Mouse (Mus musculus) embryonic facial prominence, embryonic 15.5 days (tissue): ENCODE data around the gene Pfkfb4. TPM values are rescaled to one million over a fixed set of nuclear protein-coding genes. Genes with fewer than 3 reads are reported as not detected.

Experiments used
- ATAC-seq: fragments of 200-750 bp; cut with Nextera tagmentation; 2 replicates; pipeline ENCODE4 v1.8.0; 2017; ENCODE audit warnings: low read depth, moderate TSS enrichment; ENCODE audit not compliant: insufficient number of reproducible peaks, low FRiP score, low TSS enrichment
- H3K27ac ChIP-seq: fragments of 300-500 bp; sonication (generic); replicated peaks from 2 replicates; pipeline ENCODE4 v1.5.1; 2015; ENCODE audit warnings: mild to moderate bottlenecking, inconsistent platforms
- H3K27me3 ChIP-seq: fragments of 300-500 bp; sonication (generic); 2 replicates; pipeline ENCODE4 v1.6.1; 2015; ENCODE audit warnings: inconsistent platforms
- H3K36me3 ChIP-seq: fragments of 300-500 bp; sonication (generic); 2 replicates; pipeline ENCODE4 v1.6.1; 2015; ENCODE audit warnings: mild to moderate bottlenecking, inconsistent platforms
- H3K4me1 ChIP-seq: fragments of 300-500 bp; sonication (generic); 2 replicates; pipeline ENCODE4 v1.6.1; 2015; ENCODE audit warnings: inconsistent platforms
- H3K4me2 ChIP-seq: fragments of 300-500 bp; sonication (generic); replicated peaks from 2 replicates; pipeline ENCODE4 v1.6.1; 2015; ENCODE audit warnings: mild to moderate bottlenecking, inconsistent platforms
- H3K4me3 ChIP-seq: fragments of 300-500 bp; sonication (generic); replicated peaks from 2 replicates; pipeline ENCODE4 v1.5.1; 2015; ENCODE audit warnings: mild to moderate bottlenecking, inconsistent platforms
- H3K9ac ChIP-seq: fragments of 300-500 bp; sonication (generic); 2 replicates; pipeline ENCODE4 v1.6.1; 2015; ENCODE audit warnings: inconsistent platforms
- H3K9me3 ChIP-seq: fragments of 300-500 bp; sonication (generic); replicated peaks from 2 replicates; pipeline ENCODE4 v1.6.1; 2016; ENCODE audit warnings: inconsistent platforms
- WGBS: fragments of 180-500 bp; shearing (Covaris S2); methylation state at CpG from one replicate; pipeline ENCODE4 v1.1.7; 2015; 5-methylcytosine and 5-hydroxymethylcytosine counted together
- microRNA counts: library from miRNA; unstranded; fragments of <30 nt; microRNA quantifications from one replicate; lab custom pipeline; 2016
- microRNA-seq: library from miRNA; unstranded; fragments of <30 nt; microRNA quantifications from one replicate; pipeline ENCODE4, GENCODE M21; 2016; ENCODE audit warnings: borderline number of aligned reads
- polyA plus RNA-seq: library from polyadenylated mRNA; unstranded; fragments of >200 nt; fragmentation: Nextera tagmentation; extraction: Ambion mirVana; gene quantifications from 2 replicates; pipeline ENCODE4 v1.2.1, GENCODE M21; 2015

Pfkfb4 gene
- polyA plus RNA-seq, 1 experiment from 2014 or later: 14.9 TPM

- peak; percentile 92 for ATAC-seq
- Histone ChIP-seq H3K27ac (peak within 1 kb of the TSS; percentile 93), H3K9me3 (no peaks in the 10 kb centered on the region), H3K4me1 (peaks cover 38% of the 10 kb centered on the region), H3K36me3 (peaks cover 62% of the 10 kb centered on the region), H3K9ac (peak within 1 kb of the TSS; percentile 26), H3K27me3 (no peaks in the 10 kb centered on the region), H3K4me3 (peak within 1 kb of the TSS; percentile 45), H3K4me2 (peak within 1 kb of the TSS; percentile 55)
- 6% methylated on average over 15 of the region's 15 CpGs for WGBS
These were observed 67.7 kb downstream of the Pfkfb4 start, which contains the start of gene Trex1 for GRCm38 (mm10) chr9:109059136-109059903. Gene Trex1, minus strand, starts transcription at chr9:109059734.

DNA sequence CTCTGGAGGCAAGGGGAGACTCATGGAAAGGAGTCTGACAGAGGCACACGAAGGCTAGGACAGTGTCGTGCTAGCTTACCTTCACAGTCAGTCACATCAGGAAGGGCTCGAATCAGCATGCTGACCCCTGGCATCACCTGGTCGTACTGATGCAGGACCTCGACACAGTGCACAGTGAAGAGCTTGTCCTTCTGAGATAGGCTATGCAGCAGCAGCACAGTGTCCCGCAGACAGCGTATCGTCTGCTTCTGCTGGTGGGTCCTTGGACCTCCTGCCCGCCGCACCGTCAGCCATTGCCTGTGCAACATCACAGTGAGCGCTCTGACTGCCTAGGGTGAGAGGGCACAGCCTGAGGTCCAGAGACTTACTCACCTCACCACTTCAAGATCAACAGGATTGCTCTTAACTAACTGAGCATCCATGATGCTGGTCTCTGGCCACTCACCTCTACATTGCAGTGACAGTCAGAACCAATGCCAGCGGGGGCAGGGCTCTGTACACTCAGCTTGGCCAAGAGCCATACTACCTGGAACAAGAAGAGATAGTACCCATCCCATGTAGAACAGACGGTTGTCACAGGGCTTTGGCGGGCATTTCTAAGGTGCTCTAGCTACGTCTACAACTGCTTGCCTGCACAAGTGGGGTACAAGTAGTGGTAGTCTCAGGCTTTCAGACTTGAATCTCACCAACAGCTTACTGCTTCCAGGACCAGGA is 68.8 kb downstream of the Pfkfb4 start:
- H3K27me3 ChIP-seq: no peaks in the 10 kb centered on the region
- peak overlapping the region; percentile 93; the same call in 1 of the 2 replicates for H3K27ac ChIP-seq
- no peak for ATAC-seq
- 90% methylated on average over 16 of the region's 16 CpGs for WGBS
- no peak overlapping the region for H3K9ac ChIP-seq
- no peak overlapping the region for H3K4me3 ChIP-seq
- H3K4me2 ChIP-seq: peak overlapping the region; percentile 55; the same call in 1 of the 2 replicates
- peaks cover 72% of the 10 kb centered on the region for H3K36me3 ChIP-seq
- H3K9me3 ChIP-seq: no peaks in the 10 kb centered on the region
- H3K4me1 ChIP-seq: peaks cover 27% of the 10 kb centered on the region

- peaks cover 25% of the 10 kb centered on the region for H3K4me1 ChIP-seq
- no peak for ATAC-seq
- 89% methylated on average over 5 of the region's 5 CpGs for WGBS
- H3K9ac ChIP-seq: no peak overlapping the region
- H3K4me2 ChIP-seq: no peak overlapping the region
- H3K9me3 ChIP-seq: no peaks in the 10 kb centered on the region
- no peaks in the 10 kb centered on the region for H3K27me3 ChIP-seq
- H3K36me3 ChIP-seq: peaks cover 77% of the 10 kb centered on the region
- no peak overlapping the region for H3K4me3 ChIP-seq
- H3K27ac ChIP-seq: no peak overlapping the region
These were observed 69.3 kb downstream of the Pfkfb4 start for GRCm38 (mm10) chr9:109060898-109061295.

DNA sequence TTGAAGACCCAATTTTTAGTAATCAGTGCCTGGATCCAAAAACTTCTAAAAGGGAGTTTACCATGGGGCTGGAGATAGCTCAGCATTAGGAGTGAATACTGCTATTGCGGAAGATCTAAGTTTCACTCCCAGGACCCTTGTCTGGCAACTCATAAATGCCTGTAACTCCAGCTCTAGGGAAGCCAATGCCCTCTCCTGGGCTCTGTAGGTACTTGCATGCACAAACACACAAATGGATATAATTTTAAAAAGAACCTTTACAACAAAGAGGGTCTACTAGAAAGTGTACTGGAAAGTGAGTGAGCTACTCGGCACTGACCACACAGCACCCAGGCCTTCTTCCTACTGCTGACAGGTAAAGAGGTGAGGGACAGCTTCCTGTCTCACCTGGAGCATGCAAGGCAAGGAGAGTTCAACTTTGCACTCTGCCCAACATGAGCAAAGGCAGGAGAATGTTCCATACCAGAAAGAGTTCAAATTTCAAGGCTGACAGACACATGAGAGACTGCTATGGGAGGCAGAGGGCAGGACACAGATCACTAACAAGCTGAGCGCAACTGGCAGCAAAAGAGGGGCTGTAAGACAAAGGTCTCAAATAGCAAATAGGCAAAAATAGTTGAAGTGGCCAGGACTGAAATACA is 76.6 kb downstream of the Pfkfb4 start:
- H3K4me2 ChIP-seq: no peak overlapping the region
- H3K27ac ChIP-seq: no peak overlapping the region
- no peaks in the 10 kb centered on the region for H3K9me3 ChIP-seq
- no peak overlapping the region for H3K9ac ChIP-seq
- peaks cover 86% of the 10 kb centered on the region for H3K36me3 ChIP-seq
- H3K4me1 ChIP-seq: peaks cover 9% of the 10 kb centered on the region
- no peak overlapping the region for H3K4me3 ChIP-seq
- H3K27me3 ChIP-seq: no peaks in the 10 kb centered on the region
- no peak for ATAC-seq
- WGBS: 94% methylated on average over 3 of the region's 3 CpGs

DNA sequence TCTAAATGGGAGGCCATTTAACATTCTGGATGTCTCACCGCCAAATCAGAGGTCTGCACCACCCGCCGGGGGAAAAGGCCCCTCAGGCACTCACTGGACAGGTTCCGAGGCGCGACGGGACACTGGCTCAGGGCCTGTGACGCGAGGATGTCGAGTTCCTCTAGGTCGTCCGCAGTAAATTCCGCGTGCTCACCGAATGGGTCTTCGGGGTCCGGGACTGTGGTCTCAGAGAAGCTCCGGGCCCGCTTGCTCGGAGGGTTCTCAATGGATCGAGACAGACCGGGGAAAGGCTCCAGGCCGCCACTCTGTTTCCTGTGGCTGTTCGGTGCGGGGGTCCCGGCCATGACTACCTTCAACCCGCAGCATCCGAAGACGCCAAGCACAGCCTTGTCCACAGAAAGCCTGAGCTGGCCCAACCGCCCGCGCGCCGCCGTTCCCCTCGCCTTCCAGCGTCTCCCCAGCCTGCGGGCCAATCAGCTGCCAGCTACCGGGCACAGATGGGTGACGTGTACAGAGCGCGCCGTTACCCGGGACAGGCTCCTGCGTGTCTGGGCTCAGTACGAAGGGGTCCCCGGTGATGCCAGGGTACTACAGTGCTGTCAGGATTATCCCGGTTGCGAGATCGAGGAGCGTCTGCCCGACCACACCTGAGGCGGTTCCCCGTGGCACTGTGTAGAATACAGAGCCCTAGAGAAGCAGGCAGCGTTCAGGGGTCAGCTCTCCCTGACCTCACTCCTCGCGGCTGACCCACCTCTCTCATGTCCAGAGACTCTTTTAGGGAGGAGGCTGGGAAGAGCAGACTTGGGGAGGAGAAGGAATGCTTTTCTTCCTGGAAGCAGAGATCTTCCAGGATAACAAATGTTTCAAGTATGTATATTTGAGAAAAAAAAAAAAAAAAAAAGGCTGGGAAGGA is 82.3 kb downstream of the Pfkfb4 start, which contains the start of gene Atrip:
Gene Atrip (minus strand): TSS at position 464 of the 913 bp plus-strand sequence.
- Histone ChIP-seq H3K27ac (peak within 1 kb of the TSS; percentile 68), H3K4me1 (peaks cover 16% of the 10 kb centered on the region), H3K4me2 (peak within 1 kb of the TSS; percentile 91), H3K9me3 (no peaks in the 10 kb centered on the region), H3K36me3 (peaks cover 33% of the 10 kb centered on the region), H3K27me3 (no peaks in the 10 kb centered on the region), H3K9ac (peak within 1 kb of the TSS; percentile 93), H3K4me3 (peak within 1 kb of the TSS; percentile 85)
- under 1% methylated on average over 57 of the region's 57 CpGs for WGBS
- peak; percentile 95 for ATAC-seq

GRCm38 (mm10) chr9:109080516-109080915 is 88.9 kb downstream of the Pfkfb4 start:
- H3K4me2 ChIP-seq: no peak overlapping the region
- H3K27me3 ChIP-seq: no peaks in the 10 kb centered on the region
- ATAC-seq: no peak
- no peak overlapping the region for H3K27ac ChIP-seq
- H3K4me3 ChIP-seq: 0 out of 2 replicates have a peak overlapping the region, but pooled peaks have one; percentile 83
- no peak overlapping the region for H3K9ac ChIP-seq
- peaks cover 16% of the 10 kb centered on the region for H3K4me1 ChIP-seq
- 94% methylated on average over 3 of the region's 3 CpGs for WGBS
- peaks cover 12% of the 10 kb centered on the region for H3K36me3 ChIP-seq
- H3K9me3 ChIP-seq: no peaks in the 10 kb centered on the region

- H3K4me2 ChIP-seq: peak overlapping the region; percentile 58
- peak overlapping the region; percentile 83 for H3K4me3 ChIP-seq
- ATAC-seq: 0 out of 2 replicates have a peak, but pooled peaks have one; percentile 30
- H3K4me1 ChIP-seq: peaks cover 16% of the 10 kb centered on the region
- no peaks in the 10 kb centered on the region for H3K9me3 ChIP-seq
- H3K36me3 ChIP-seq: peaks cover 12% of the 10 kb centered on the region
- no peaks in the 10 kb centered on the region for H3K27me3 ChIP-seq
- H3K9ac ChIP-seq: peak overlapping the region; percentile 93
- 6% methylated on average over 11 of the region's 11 CpGs for WGBS
- peak overlapping the region; percentile 68; the same call in 1 of the 2 replicates for H3K27ac ChIP-seq
These were observed 90.2 kb downstream of the Pfkfb4 start for GRCm38 (mm10) chr9:109081749-109082123.

MicroRNA genes within 50 kb of the gene (microRNA counts, 519-probe panel; counts per million panel counts)
- microRNA mmu-miR-711 (lab: Ali Mortazavi, UCI): not detected

Small RNA genes within 50 kb of the gene (microRNA-seq; reads per million reads assigned to microRNA genes)
- not detected for gene Mir711

Other genes starting within 250 kb of the Pfkfb4 start
- gene Ip6k2, start 208.0 kb upstream of the Pfkfb4 start, polyA plus RNA-seq: 89.7 and 101 TPM in 2 replicates
- 16.5 and 20.4 TPM in 2 replicates for gene Nckipsd, start 183.4 kb upstream of the Pfkfb4 start, polyA plus RNA-seq
- 0.53 and 0.58 TPM in 2 replicates for gene Celsr3, start 165.5 kb upstream of the Pfkfb4 start, polyA plus RNA-seq
- gene Slc26a6, start 138.5 kb upstream of the Pfkfb4 start, polyA plus RNA-seq: 15.2 and 15.3 TPM in 2 replicates
- gene Tmem89, start 77.2 kb upstream of the Pfkfb4 start, polyA plus RNA-seq: 0.38 and 0.83 TPM in 2 replicates
- gene Uqcrc1, start 55.1 kb upstream of the Pfkfb4 start, polyA plus RNA-seq: 470 and 480 TPM in 2 replicates
- 38.7 and 48.9 TPM in 2 replicates for gene Col7a1, start 38.2 kb upstream of the Pfkfb4 start, polyA plus RNA-seq
- 0.89 and 1.2 TPM in 2 replicates for gene Ucn2, start 5.8 kb upstream of the Pfkfb4 start, polyA plus RNA-seq
- gene Shisa5, start 46.8 kb downstream of the Pfkfb4 start, polyA plus RNA-seq: 106 and 116 TPM in 2 replicates
- 21.0 and 22.5 TPM in 2 replicates for gene Trex1, start 68.0 kb downstream of the Pfkfb4 start, polyA plus RNA-seq
- 26.8 and 30.8 TPM in 2 replicates for gene Atrip, start 82.3 kb downstream of the Pfkfb4 start, polyA plus RNA-seq
- gene Ccdc51, start 90.7 kb downstream of the Pfkfb4 start, polyA plus RNA-seq: 13.7 and 16.6 TPM in 2 replicates
- gene Tma7, start 90.8 kb downstream of the Pfkfb4 start, polyA plus RNA-seq: 509 and 534 TPM in 2 replicates
- 14.4 and 15.7 TPM in 2 replicates for gene Plxnb1, start 103.6 kb downstream of the Pfkfb4 start, polyA plus RNA-seq
- not detected in 2 replicates for gene Fbxw21, start 170.3 kb downstream of the Pfkfb4 start, polyA plus RNA-seq
- gene Fbxw13, start 204.2 kb downstream of the Pfkfb4 start, polyA plus RNA-seq: not detected in 2 replicates
- gene Fbxw20, start 243.0 kb downstream of the Pfkfb4 start, polyA plus RNA-seq: not detected in 2 replicates